Mouse (Mus musculus) MEL (cell line): ENCODE results near the gene Myh9.

Experiments used
- CTCF ChIP-seq, 3 experiments: IDR thresholded peaks in 2 of 3; conservative IDR thresholded peaks in 1 of 3; 2 replicates each; pipeline ENCODE4 v1.5.1; 2011 to 2012; ENCODE audit warnings: low read length in 3 of 3, low read depth in 2 of 3, mild to moderate bottlenecking in 2 of 3, improper control_type of control experiment in 1 of 3, inconsistent platforms in 1 of 3, mixed read lengths in 1 of 3, moderate library complexity in 1 of 3; ENCODE audit not compliant: control insufficient read depth in 1 of 3, insufficient read depth in 1 of 3, poor library complexity in 1 of 3, severe bottlenecking in 1 of 3
- MAX ChIP-seq: IDR thresholded peaks from 2 replicates; pipeline ENCODE4 v1.6.1; 2011; ENCODE audit warnings: low read length, improper control_type of control experiment
- ZKSCAN1 ChIP-seq: IDR thresholded peaks from 2 replicates; pipeline ENCODE4 v1.6.1; 2012; ENCODE audit warnings: low read depth, mild to moderate bottlenecking, inconsistent platforms, low read length, improper control_type of control experiment, moderate library complexity

GRCm38 (mm10) chr15:77877209-77877608 is 35.2 kb upstream of the Myh9 start:
- no peak for TF ChIP-seq MAX
- TF ChIP-seq CTCF (IDR thresholded peaks at IDR 0.05 in 2 of 3, conservative IDR thresholded peaks at IDR 0.05 in 1 of 3; ENCODE audit: control insufficient read depth in 1 of 3, insufficient read depth in 1 of 3, low read depth in 2 of 3, low read length in 3 of 3, poor library complexity in 1 of 3, severe bottlenecking in 1 of 3), result no peak; a peak in 1 of 6 replicates
- no peak for TF ChIP-seq ZKSCAN1
